Mouse (Mus musculus): ENCODE data around the gene Carns1. TPM values are rescaled to one million over a fixed set of nuclear protein-coding genes. Genes with fewer than 3 reads are reported as not detected.
A peak's percentile ranks its signal among the peaks of the same experiment; 100 is the strongest.

Gene Carns1
- total RNA-seq, 2 experiments from 2014 or later, result 23.1 to 25.9 TPM

GRCm38 (mm10) chr19:4115144-4115543, 60.1 kb downstream of the Carns1 start:
- intact Hi-C loops (cut with DNase I), result no loop called here
- Histone ChIP-seq H3K27ac (no peak overlapping the region), H3K4me3 (no peak overlapping the region)
- TF ChIP-seq CTCF (IDR thresholded peaks at IDR 0.05), result no peak
- no peak for DNase-seq

- DNase-seq, result no peak
- H3K4me3 ChIP-seq, result no peak overlapping the region
- intact Hi-C loops (cut with DNase I), result no loop called here
- no peak for TF ChIP-seq CTCF (IDR thresholded peaks at IDR 0.05)
- peak overlapping the region; percentile 80; the same call in 1 of the 2 replicates for H3K27ac ChIP-seq
Observed at GRCm38 (mm10) chr19:4114551-4114950, 60.7 kb downstream of the Carns1 start.

Small RNAs within 50 kb of the gene (microRNA-seq; reads per million reads assigned to microRNA genes)
- not detected for gene Gm26115

Other genes with a start within 250 kb of the Carns1 start
- under 1 TPM; 0.77 to 0.98 TPM for gene Aldh3b1, start 245.7 kb downstream of the Carns1 start, total RNA-seq (2021)
- 1 to 10 TPM; 3.6 to 6.4 TPM for gene Unc93b1, start 240.3 kb downstream of the Carns1 start, total RNA-seq (2021)
- gene Aldh3b3, start 216.8 kb downstream of the Carns1 start, total RNA-seq (2021), result not detected
- gene Aldh3b2, start 203.2 kb downstream of the Carns1 start, total RNA-seq (2021), result under 1 TPM; 0.11 to 0.15 TPM
- gene Acy3, start 188.9 kb downstream of the Carns1 start, total RNA-seq (2021), result 1 to 10 TPM; 1.7 to 2.6 TPM
- gene Tbx10, start 182.7 kb downstream of the Carns1 start, total RNA-seq (2021), result not detected
- 10 to 100 TPM; 19.2 to 31.9 TPM for gene Nudt8, start 174.9 kb downstream of the Carns1 start, total RNA-seq (2021)
- under 1 TPM; 0.33 to 0.56 TPM for gene Gm49405, start 174.9 kb downstream of the Carns1 start, total RNA-seq (2021)
- 1 to 10 TPM in 1 of 2 experiments, under 1 TPM in 1; 0.56 to 2.6 TPM for gene Doc2g, start 172.2 kb downstream of the Carns1 start, total RNA-seq (2021)
- gene Ndufv1, start 162.7 kb downstream of the Carns1 start, total RNA-seq (2021), result 100 to 1,000 TPM; 399 to 553 TPM
- gene Gstp1, start 137.5 kb downstream of the Carns1 start, total RNA-seq (2021), result 100 to 1,000 TPM; 386 to 408 TPM
- 100 to 1,000 TPM; 169 to 183 TPM for gene Gstp2, start 129.5 kb downstream of the Carns1 start, total RNA-seq (2021)
- not detected for gene Gstp3, start 115.9 kb downstream of the Carns1 start, total RNA-seq (2021)
- gene Cabp2, start 93.9 kb downstream of the Carns1 start, total RNA-seq (2021), result not detected
- gene Cdk2ap2, start 78.3 kb downstream of the Carns1 start, total RNA-seq (2021), result 10 to 100 TPM; 17.9 to 22.4 TPM
- 1 to 10 TPM; 2.3 to 2.5 TPM for gene Pitpnm1, start 75.5 kb downstream of the Carns1 start, total RNA-seq (2021)
- 10 to 100 TPM; 69.9 to 71.8 TPM for gene Aip, start 49.6 kb downstream of the Carns1 start, total RNA-seq (2021)
- gene Gpr152, start 35.7 kb downstream of the Carns1 start, total RNA-seq (2021), result not detected
- not detected for gene Cabp4, start 31.4 kb downstream of the Carns1 start, total RNA-seq (2021)
- gene Coro1b, start 26.9 kb downstream of the Carns1 start, total RNA-seq (2021), result 10 to 100 TPM in 1 of 2 experiments, 1 to 10 TPM in 1; 9.8 to 14.7 TPM
- under 1 TPM in 1 of 2 experiments, not detected in 1; 0.43 TPM for gene Ptprcap, start 21.9 kb downstream of the Carns1 start, total RNA-seq (2021)
- gene Rps6kb2, start 12.1 kb downstream of the Carns1 start, total RNA-seq (2021), result 10 to 100 TPM; 24.8 to 27.8 TPM
- 1 to 10 TPM; 6.7 to 6.8 TPM for gene Tbc1d10c, start 15.8 kb upstream of the Carns1 start, total RNA-seq (2021)
- 100 to 1,000 TPM; 201 to 214 TPM for gene Ppp1ca, start 16.6 kb upstream of the Carns1 start, total RNA-seq (2021)
- 1 to 10 TPM; 2.8 to 3.4 TPM for gene Rad9a, start 26.2 kb upstream of the Carns1 start, total RNA-seq (2021)
- gene Clcf1, start 38.8 kb upstream of the Carns1 start, total RNA-seq (2021), result under 1 TPM; 0.38 to 0.89 TPM
- not detected for gene AC109138.7, start 38.9 kb upstream of the Carns1 start, total RNA-seq (2021)
- 10 to 100 TPM; 13.6 to 16.4 TPM for gene Pold4, start 56.4 kb upstream of the Carns1 start, total RNA-seq (2021)
- gene Ssh3, start 93.7 kb upstream of the Carns1 start, total RNA-seq (2021), result 1 to 10 TPM; 3.3 to 3.9 TPM
- under 1 TPM; 0.45 to 0.64 TPM for gene Ankrd13d, start 107.7 kb upstream of the Carns1 start, total RNA-seq (2021)
- gene Grk2, start 130.7 kb upstream of the Carns1 start, total RNA-seq (2021), result 10 to 100 TPM; 56.6 to 61.2 TPM
- gene Kdm2a, start 222.8 kb upstream of the Carns1 start, total RNA-seq (2021), result 10 to 100 TPM; 39.1 to 39.7 TPM